Mouse (Mus musculus) monocyte, adult 5-6 weeks (primary cell): ENCODE data around the gene Gorasp2. TPM values are rescaled to one million over a fixed set of nuclear protein-coding genes. Genes with fewer than 3 reads are reported as not detected.

Source experiments
- ATAC-seq: fragments of 153-309, 156-312 bp; replicated peaks from 2 replicates; pipeline ENCODE4 v1.8.0; 2017; ENCODE audit warnings: mild to moderate bottlenecking; ENCODE audit not compliant: low TSS enrichment, insufficient number of reproducible peaks, severe bottlenecking, poor library complexity, low FRiP score
- total RNA-seq: library from RNA; stranded (forward); fragments of 200-1000, 200-491, 200-594 nt; gene quantifications from 3 replicates; pipeline ENCODE4 v1.2.3, GENCODE M21; 2017

Gorasp2 gene
- total RNA-seq, 1 experiment from 2014 or later = 36.6 TPM

DNA sequence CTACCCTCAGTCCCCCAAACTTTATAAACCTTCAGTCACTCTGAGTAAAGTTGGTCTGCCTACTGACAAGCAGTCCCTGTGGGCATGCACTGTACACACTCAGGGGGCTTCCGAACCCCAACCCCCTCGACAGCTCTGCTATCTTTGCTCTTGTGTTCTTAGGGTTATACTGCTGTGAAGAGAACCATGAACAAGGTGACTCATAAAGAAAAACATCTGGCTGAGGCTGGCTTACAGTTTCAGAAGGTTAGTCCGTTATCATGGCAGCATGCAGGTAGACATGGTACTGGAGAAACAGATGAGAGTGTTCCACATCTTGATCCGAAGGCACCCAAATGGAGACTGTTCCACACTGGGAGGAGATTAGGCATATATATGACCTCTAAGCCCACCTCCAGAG, 49.5 kb downstream of the Gorasp2 start:
- ATAC-seq = no peak

DNA sequence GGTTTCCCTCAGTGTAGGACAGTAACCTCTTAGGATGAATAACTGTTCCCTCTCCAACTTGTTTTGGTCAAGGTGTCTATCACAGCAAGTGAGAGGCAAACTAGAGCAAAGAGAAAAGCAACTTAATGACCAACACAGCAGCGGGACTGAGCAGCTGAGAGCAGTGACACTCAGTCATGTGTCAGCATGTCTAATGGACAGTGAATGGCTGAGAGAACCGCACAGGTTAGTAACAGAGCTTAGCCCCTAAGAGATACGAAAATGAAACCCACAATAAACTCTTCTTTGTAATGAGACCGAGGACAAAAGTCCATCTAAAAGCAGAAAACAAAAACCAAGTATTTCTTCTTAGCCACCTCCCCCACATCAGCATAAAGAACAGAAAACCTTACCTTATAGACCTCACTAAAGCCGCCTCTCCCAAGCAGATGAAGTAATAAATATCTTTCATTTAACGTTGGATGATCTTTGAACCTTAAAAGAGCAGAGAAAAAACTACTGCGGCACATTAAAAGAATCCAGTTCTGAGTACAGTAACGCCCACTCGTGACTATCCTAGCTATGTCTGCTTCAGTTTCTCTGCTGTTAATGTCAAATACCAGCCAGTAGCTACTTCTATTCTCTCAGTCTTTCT, 62.4 kb downstream of the Gorasp2 start:
- no peak for ATAC-seq

DNA sequence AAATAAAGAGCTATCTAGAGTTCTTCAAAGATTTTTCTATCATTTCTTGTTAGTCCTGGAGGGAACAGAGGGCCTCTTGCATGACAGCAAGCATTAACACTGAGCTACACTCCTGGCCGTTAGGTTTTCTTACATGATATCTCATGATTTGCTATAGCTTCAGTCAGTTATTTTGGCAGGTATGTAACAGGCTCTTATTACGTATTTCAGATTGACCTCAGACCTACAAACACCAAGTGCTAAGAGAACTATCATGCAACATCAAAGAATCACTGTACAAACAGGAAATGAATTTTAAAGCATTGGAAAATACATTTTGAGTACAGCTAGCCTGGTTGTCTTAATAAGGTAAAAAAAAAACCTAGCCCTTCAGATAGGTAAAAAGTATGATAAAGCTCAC, 65.7 kb downstream of the Gorasp2 start:
- ATAC-seq = no peak

DNA sequence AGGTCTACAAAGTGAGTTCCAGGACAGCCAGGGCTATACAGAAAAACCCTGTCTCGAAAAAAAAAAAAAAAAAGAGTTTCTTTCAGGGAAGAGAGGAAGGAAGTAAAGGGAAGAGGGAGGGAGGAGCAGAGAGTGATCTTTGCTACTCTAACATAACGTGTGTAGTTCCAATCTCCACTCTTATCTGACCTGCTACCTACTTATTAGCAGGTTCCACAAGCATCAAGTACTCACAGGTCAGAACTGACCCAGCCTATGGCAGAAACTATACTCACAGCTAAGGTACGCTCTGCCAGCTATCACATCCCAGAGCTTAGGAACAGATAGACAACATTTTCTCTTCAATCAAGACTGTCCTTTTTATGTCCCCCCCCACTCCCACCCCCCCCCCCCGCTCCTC, 74.2 kb downstream of the Gorasp2 start:
- no peak for ATAC-seq

DNA sequence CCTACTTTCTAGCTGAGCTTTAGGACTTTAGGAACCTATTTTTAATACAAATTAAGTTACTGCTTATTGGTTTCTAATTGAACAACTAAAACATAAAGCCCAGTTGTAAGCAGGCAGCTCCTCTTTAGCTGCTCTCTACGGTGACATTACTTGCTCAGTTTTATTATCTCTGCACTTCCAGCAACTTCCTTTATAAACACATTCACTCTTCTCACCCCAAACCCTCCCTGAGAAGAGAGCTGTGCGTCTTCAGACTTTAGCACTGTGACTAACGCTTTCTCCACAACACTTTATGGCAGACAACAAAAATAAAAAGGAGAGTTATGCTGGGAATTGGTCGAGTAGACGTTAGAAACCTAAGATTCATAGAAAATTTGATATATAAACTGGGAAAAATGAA, 74.6 kb downstream of the Gorasp2 start:
- no peak for ATAC-seq

DNA sequence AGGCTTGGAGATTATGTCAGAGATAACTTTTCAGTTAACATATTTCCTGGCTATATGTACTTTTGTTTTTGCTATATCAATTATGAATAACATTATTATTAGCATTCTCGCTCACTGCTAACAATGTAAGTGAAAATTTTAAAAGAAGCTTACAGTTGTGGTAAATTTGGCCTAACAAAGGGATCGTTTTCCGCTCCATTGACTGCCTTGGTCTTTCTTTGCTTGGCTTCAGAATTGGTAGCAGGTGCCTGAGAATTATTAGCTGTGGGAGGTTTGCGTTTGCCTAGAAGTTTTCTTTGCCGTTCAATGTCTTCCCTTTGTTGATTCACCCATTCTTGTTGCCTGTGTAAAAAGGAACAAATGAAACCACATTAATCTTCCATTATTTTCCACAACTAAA, 80.5 kb downstream of the Gorasp2 start:
- ATAC-seq = no peak

DNA sequence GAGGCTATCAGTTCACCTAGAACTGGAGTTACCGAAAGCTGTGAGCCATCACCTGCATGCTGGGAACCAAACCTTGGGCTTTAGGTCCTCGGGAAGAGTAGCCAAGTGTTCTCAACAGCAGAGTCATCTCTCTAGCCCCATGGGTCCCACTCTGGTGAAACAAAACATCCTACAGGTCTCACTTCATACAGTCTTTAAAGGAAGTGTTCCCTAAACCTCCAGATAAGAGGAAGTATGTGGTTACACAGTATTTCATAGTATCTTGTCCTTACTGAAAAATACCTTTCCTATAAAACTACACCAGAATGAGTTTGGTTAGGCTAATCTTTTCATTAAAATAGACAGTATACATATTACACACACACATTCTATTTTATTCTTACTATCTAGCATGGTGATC, 81.2 kb downstream of the Gorasp2 start:
- ATAC-seq = no peak; the same call in 1 of the 2 replicates

DNA sequence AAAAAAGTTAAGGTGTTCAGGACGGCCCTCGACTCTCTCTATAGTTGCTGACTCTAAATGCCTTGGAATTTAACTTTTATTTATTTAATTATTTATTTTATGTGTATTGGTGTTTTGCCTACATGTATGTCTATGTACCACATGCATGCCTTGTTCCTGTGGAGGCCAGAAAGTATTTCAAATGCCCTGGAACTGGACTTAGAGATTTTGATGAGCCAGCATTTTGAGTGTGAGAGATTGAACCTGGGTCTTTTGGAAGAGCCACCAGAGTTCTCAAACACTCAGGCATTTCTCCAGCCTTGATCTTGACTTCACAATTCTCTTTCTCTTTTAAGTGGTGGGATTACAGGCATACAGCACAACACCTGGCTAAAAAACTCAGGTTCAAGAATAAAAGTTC, 90.3 kb downstream of the Gorasp2 start:
- no peak for ATAC-seq

DNA sequence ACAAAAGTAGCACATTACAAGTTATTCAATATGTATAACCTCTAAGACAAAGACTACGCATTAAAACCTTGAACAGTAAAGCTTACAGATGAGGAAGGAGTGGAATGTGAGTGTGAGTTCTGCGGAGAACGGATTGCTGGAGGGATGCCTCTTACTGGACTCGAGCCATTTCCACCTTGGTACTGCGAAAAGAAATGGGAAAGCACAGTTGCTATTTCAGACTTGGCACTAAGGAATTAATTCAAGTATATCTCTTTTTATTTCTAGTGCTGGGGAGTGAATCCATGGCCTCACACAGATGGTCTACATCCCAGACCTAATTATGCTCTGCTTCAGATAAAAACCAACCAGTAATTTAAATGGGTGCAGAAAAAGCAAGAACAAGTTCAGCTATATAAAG, 90.8 kb downstream of the Gorasp2 start:
- ATAC-seq = no peak

Other genes starting within 250 kb of the Gorasp2 start
- gene Sp5, start 186.7 kb upstream of the Gorasp2 start, total RNA-seq = not detected in 3 replicates
- not detected in 3 replicates for gene Erich2, start 152.8 kb upstream of the Gorasp2 start, total RNA-seq
- 0.38 to 1.6 TPM in 2 of 3 replicates, not detected in the other for gene Gad1, start 108.5 kb upstream of the Gorasp2 start, total RNA-seq
- not detected in 3 replicates for gene Gm26558, start 532 bp downstream of the Gorasp2 start, total RNA-seq
- gene Tlk1, start 164.2 kb downstream of the Gorasp2 start, total RNA-seq = 79.4 to 108 TPM (median 81.9 TPM) in 3 replicates